Mouse (Mus musculus): Measurements from ENCODE around the gene Chid1. TPM values are rescaled to one million over a fixed set of nuclear protein-coding genes. Genes with fewer than 3 reads are reported as not detected.

Chid1 gene
- polyA plus RNA-seq, 1 experiment = 51.3 TPM

DNA sequence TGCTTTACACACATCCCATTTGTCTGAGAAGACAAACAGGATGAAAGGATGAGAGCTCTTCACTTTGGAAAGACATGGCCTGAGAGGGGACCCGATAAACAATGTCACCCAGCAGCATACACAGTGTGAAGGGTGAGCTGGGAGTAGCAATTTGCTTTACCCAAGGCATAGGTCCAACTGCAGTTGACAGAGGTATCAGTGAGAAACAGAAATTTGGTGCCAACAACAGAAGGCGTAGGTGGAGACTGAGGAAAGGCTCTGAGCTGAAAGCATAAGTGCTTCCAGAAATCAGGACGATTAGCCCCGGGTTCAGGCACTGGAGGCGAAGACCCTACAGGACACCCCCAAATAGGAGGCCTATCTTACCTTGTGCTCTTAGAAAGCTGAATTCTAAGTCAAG is 29.5 kb downstream of the Chid1 start:
- H3K4me3 ChIP-seq = no peak overlapping the region
- no peaks in the 10 kb centered on the region for H3K79me2 ChIP-seq (ENCODE audit: control insufficient read depth, insufficient read depth)
- H3ac ChIP-seq (ENCODE audit: control insufficient read depth, insufficient read length) = no peak overlapping the region
- H3K36me3 ChIP-seq (ENCODE audit: control insufficient read depth, insufficient read depth) = peaks cover 4% of the 10 kb centered on the region
- H3K27me3 ChIP-seq (ENCODE audit: control insufficient read depth, insufficient read depth, insufficient read length) = no peaks in the 10 kb centered on the region
- TF ChIP-seq TCF3 (IDR thresholded peaks at IDR 0.05; ENCODE audit: insufficient read length, low read depth) = no peak
- no peak for TF ChIP-seq MYOD1 (IDR thresholded peaks at IDR 0.05; ENCODE audit: control insufficient read depth in 1 of 3, insufficient read length in 2 of 3, low read depth in 2 of 3)
- no peak for TF ChIP-seq E2F4 (IDR thresholded peaks at IDR 0.05; ENCODE audit: insufficient read depth)
- no peak for TF ChIP-seq POLR2AphosphoS2 (IDR thresholded peaks at IDR 0.05; ENCODE audit: insufficient read length, low read depth)
- no peak for TF ChIP-seq CEBPB (IDR thresholded peaks at IDR 0.05; ENCODE audit: insufficient read depth, poor library complexity, severe bottlenecking)
- TF ChIP-seq SRF (IDR thresholded peaks at IDR 0.05; ENCODE audit: control insufficient read depth, insufficient read length, low read depth) = no peak
- no peak for TF ChIP-seq POLR2A (IDR thresholded peaks at IDR 0.05; ENCODE audit: insufficient read length, low read depth)
- TF ChIP-seq TCF12 (IDR thresholded peaks at IDR 0.05; ENCODE audit: insufficient read depth, poor library complexity, severe bottlenecking) = no peak
- no peak for TF ChIP-seq MYOG (IDR thresholded peaks at IDR 0.05; ENCODE audit: control insufficient read depth in 1 of 3, insufficient read depth in 1 of 3, insufficient read length in 2 of 3, low read depth in 2 of 3)
- no peak for TF ChIP-seq REST (IDR thresholded peaks at IDR 0.05; ENCODE audit: insufficient read depth, insufficient read length)
- no peak overlapping the region for H3K4me2 ChIP-seq (ENCODE audit: low read depth)

DNA sequence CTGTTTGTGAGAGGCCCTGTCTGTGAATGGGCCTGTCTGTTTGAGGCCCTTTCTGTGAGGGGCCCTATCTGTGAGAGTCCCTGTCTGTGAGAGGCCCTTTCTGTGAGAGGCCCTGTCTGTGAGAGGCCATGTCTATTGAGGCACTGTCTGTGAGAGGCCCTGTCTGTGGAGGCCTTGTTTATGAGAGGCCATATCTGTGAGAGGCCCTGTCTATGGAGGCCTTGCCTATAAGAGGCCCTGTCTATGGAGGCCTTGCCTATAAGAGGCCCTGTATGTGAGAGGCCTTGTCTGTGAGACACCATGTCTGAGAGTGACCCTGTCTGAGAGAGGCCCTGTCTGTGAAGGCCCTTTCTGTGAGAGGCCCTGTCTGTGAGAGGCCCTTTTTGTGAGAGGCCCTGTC is 31.5 kb downstream of the Chid1 start:
- no peaks in the 10 kb centered on the region for H3K79me2 ChIP-seq (ENCODE audit: control insufficient read depth, insufficient read depth)
- no peaks in the 10 kb centered on the region for H3K27me3 ChIP-seq (ENCODE audit: control insufficient read depth, insufficient read depth, insufficient read length)
- TF ChIP-seq USF1 (IDR thresholded peaks at IDR 0.05; ENCODE audit: low read depth) (no peak), CEBPB (IDR thresholded peaks at IDR 0.05; ENCODE audit: insufficient read depth, poor library complexity, severe bottlenecking) (no peak), MAX (IDR thresholded peaks at IDR 0.05; ENCODE audit: low read depth) (no peak), SRF (IDR thresholded peaks at IDR 0.05; ENCODE audit: control insufficient read depth, insufficient read length, low read depth) (no peak), POLR2A (IDR thresholded peaks at IDR 0.05; ENCODE audit: insufficient read length, low read depth) (no peak), POLR2AphosphoS2 (IDR thresholded peaks at IDR 0.05; ENCODE audit: insufficient read length, low read depth) (no peak), MYOG (IDR thresholded peaks at IDR 0.05; ENCODE audit: control insufficient read depth in 1 of 3, insufficient read depth in 1 of 3, insufficient read length in 2 of 3, low read depth in 2 of 3) (no peak), E2F4 (IDR thresholded peaks at IDR 0.05; ENCODE audit: insufficient read depth) (no peak), REST (IDR thresholded peaks at IDR 0.05; ENCODE audit: insufficient read depth, insufficient read length) (no peak), TCF12 (IDR thresholded peaks at IDR 0.05; ENCODE audit: insufficient read depth, poor library complexity, severe bottlenecking) (no peak), TCF3 (IDR thresholded peaks at IDR 0.05; ENCODE audit: insufficient read length, low read depth) (no peak), MYOD1 (IDR thresholded peaks at IDR 0.05; ENCODE audit: control insufficient read depth in 1 of 3, insufficient read length in 2 of 3, low read depth in 2 of 3) (no peak)
- no peaks in the 10 kb centered on the region for H3K36me3 ChIP-seq (ENCODE audit: control insufficient read depth, insufficient read depth)
- no peak overlapping the region for H3K4me3 ChIP-seq
- no peak overlapping the region for H3ac ChIP-seq (ENCODE audit: control insufficient read depth, insufficient read length)
- H3K4me2 ChIP-seq (ENCODE audit: low read depth) = no peak overlapping the region

- Histone ChIP-seq H3K36me3 (ENCODE audit: control insufficient read depth, insufficient read depth) (no peaks in the 10 kb centered on the region), H3K27me3 (ENCODE audit: control insufficient read depth, insufficient read depth, insufficient read length) (no peaks in the 10 kb centered on the region), H3ac (ENCODE audit: control insufficient read depth, insufficient read length) (no peak overlapping the region), H3K79me2 (ENCODE audit: control insufficient read depth, insufficient read depth) (no peaks in the 10 kb centered on the region), H3K4me3 (no peak overlapping the region), H3K4me2 (ENCODE audit: low read depth) (no peak overlapping the region)
- TF ChIP-seq POLR2A (IDR thresholded peaks at IDR 0.05; ENCODE audit: insufficient read length, low read depth) (no peak), TCF12 (IDR thresholded peaks at IDR 0.05; ENCODE audit: insufficient read depth, poor library complexity, severe bottlenecking) (no peak), REST (IDR thresholded peaks at IDR 0.05; ENCODE audit: insufficient read depth, insufficient read length) (no peak), POLR2AphosphoS2 (IDR thresholded peaks at IDR 0.05; ENCODE audit: insufficient read length, low read depth) (no peak), CEBPB (IDR thresholded peaks at IDR 0.05; ENCODE audit: insufficient read depth, poor library complexity, severe bottlenecking) (no peak), MYOD1 (IDR thresholded peaks at IDR 0.05; ENCODE audit: control insufficient read depth in 1 of 3, insufficient read length in 2 of 3, low read depth in 2 of 3) (no peak), TCF3 (IDR thresholded peaks at IDR 0.05; ENCODE audit: insufficient read length, low read depth) (no peak), SRF (IDR thresholded peaks at IDR 0.05; ENCODE audit: control insufficient read depth, insufficient read length, low read depth) (no peak), USF1 (IDR thresholded peaks at IDR 0.05; ENCODE audit: low read depth) (no peak), MAX (IDR thresholded peaks at IDR 0.05; ENCODE audit: low read depth) (no peak), MYOG (IDR thresholded peaks at IDR 0.05; ENCODE audit: control insufficient read depth in 1 of 3, insufficient read depth in 1 of 3, insufficient read length in 2 of 3, low read depth in 2 of 3) (no peak), E2F4 (IDR thresholded peaks at IDR 0.05; ENCODE audit: insufficient read depth) (no peak)
Measured at GRCm38 (mm10) chr7:141506278-141506677, 33.4 kb downstream of the Chid1 start.

DNA sequence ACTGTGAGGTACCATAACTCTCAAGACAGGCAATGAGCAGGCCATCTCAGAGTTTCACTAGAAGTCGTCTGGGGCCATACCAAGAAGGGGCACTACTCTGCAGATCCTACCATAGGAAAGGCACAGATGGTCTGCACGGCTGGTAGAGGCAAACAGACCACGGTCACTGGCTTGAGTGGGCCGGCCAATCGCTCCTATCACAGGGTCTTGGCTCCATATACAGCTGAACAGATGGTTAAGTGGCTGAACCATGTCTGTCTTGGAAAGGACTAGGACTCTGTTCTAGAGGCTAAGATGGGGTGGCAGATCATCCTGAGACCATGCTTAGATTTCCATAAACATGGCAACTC is 37.1 kb downstream of the Chid1 start:
- Histone ChIP-seq H3ac (ENCODE audit: control insufficient read depth, insufficient read length) (no peak overlapping the region), H3K79me2 (ENCODE audit: control insufficient read depth, insufficient read depth) (no peaks in the 10 kb centered on the region), H3K4me2 (ENCODE audit: low read depth) (no peak overlapping the region), H3K4me3 (no peak overlapping the region), H3K27me3 (ENCODE audit: control insufficient read depth, insufficient read depth, insufficient read length) (no peaks in the 10 kb centered on the region), H3K36me3 (ENCODE audit: control insufficient read depth, insufficient read depth) (peaks cover 4% of the 10 kb centered on the region)
- TF ChIP-seq POLR2AphosphoS2 (IDR thresholded peaks at IDR 0.05; ENCODE audit: insufficient read length, low read depth) (no peak), POLR2A (IDR thresholded peaks at IDR 0.05; ENCODE audit: insufficient read length, low read depth) (no peak), SRF (IDR thresholded peaks at IDR 0.05; ENCODE audit: control insufficient read depth, insufficient read length, low read depth) (no peak), USF1 (IDR thresholded peaks at IDR 0.05; ENCODE audit: low read depth) (no peak), CEBPB (IDR thresholded peaks at IDR 0.05; ENCODE audit: insufficient read depth, poor library complexity, severe bottlenecking) (no peak)

Data from myocyte (in vitro differentiated cells).